Mouse (Mus musculus) ES-CJ7 (cell line): ENCODE results near the gene Fam19a4.

Experiments
- DNase-seq: peaks from one replicate; pipeline ENCODE4 v3.0.0; 2011; ENCODE audit warnings: low read depth, low spot score

Gene Fam19a4

GRCm38 (mm10) chr6:97060074-97060681 lies at the start of gene Fam19a4:
Gene Fam19a4, minus strand, starts transcription at chr6:97060413.
- DNase-seq: peak; percentile 76

- peak; percentile 88 for DNase-seq
Measured at GRCm38 (mm10) chr6:97106777-97107176, 46.6 kb upstream of the Fam19a4 start.

- peak; percentile 45 for DNase-seq
Measured at GRCm38 (mm10) chr6:97106106-97106505, 45.9 kb upstream of the Fam19a4 start.

- DNase-seq: peak; percentile 76
Measured at GRCm38 (mm10) chr6:97104264-97104852, 44.1 kb upstream of the Fam19a4 start.

GRCm38 (mm10) chr6:97101958-97102702 lies 41.9 kb upstream of the Fam19a4 start:
- peak; percentile 99 for DNase-seq

- peak; percentile 89 for DNase-seq
Measured at GRCm38 (mm10) chr6:97101190-97101957, 41.2 kb upstream of the Fam19a4 start.

- peak; percentile 53 for DNase-seq
Measured at GRCm38 (mm10) chr6:97082336-97082735, 22.1 kb upstream of the Fam19a4 start.

GRCm38 (mm10) chr6:97080016-97080415 lies 19.8 kb upstream of the Fam19a4 start:
- no peak for DNase-seq

- peak; percentile 33 for DNase-seq
Measured at GRCm38 (mm10) chr6:97059599-97059998, 614 bp downstream of the Fam19a4 start.

- DNase-seq: no peak
Measured at GRCm38 (mm10) chr6:97052196-97052770, 7.9 kb downstream of the Fam19a4 start.

- DNase-seq: peak; percentile 90
Measured at GRCm38 (mm10) chr6:97048403-97048802, 11.8 kb downstream of the Fam19a4 start.

GRCm38 (mm10) chr6:97046541-97046940 lies 13.7 kb downstream of the Fam19a4 start:
- peak; percentile 87 for DNase-seq

GRCm38 (mm10) chr6:97027110-97027677 lies 33.0 kb downstream of the Fam19a4 start:
- DNase-seq: no peak

GRCm38 (mm10) chr6:97019323-97019722 lies 40.9 kb downstream of the Fam19a4 start:
- no peak for DNase-seq

GRCm38 (mm10) chr6:97016711-97017110 lies 43.5 kb downstream of the Fam19a4 start:
- DNase-seq: no peak

- DNase-seq: no peak
Measured at GRCm38 (mm10) chr6:97016018-97016417, 44.2 kb downstream of the Fam19a4 start.

GRCm38 (mm10) chr6:97006513-97007094 lies 53.6 kb downstream of the Fam19a4 start:
- peak; percentile 86 for DNase-seq

GRCm38 (mm10) chr6:97005038-97005437 lies 55.2 kb downstream of the Fam19a4 start:
- peak; percentile 23 for DNase-seq

GRCm38 (mm10) chr6:96995556-96996159 lies 64.6 kb downstream of the Fam19a4 start:
- DNase-seq: peak; percentile 62

- DNase-seq: no peak
Measured at GRCm38 (mm10) chr6:96991741-96992140, 68.5 kb downstream of the Fam19a4 start.
